Mouse (Mus musculus) myocyte (in vitro differentiated cells): ENCODE measurements at regions not wholly inside any gene's neighbourhood (a gene's known extent, or its start where the extent isn't known, plus 50 kb on each side); places are given as distances from the start of the nearest gene placed in this dataset.

Source experiments
- H3K27me3 ChIP-seq: one replicate; pipeline ENCODE4 v1.6.1; 2011; ENCODE audit not compliant: control insufficient read depth, insufficient read depth, insufficient read length
- H3K36me3 ChIP-seq: one replicate; pipeline ENCODE4 v1.6.1; 2011; ENCODE audit not compliant: control insufficient read depth, insufficient read depth
- H3K4me2 ChIP-seq: one replicate; pipeline ENCODE4 v1.6.1; 2011; ENCODE audit warnings: low read depth, control low read depth
- H3K4me3 ChIP-seq: one replicate; pipeline ENCODE4 v1.5.1; 2011; ENCODE audit warnings: mild to moderate bottlenecking, control low read depth, moderate library complexity
- H3K79me2 ChIP-seq: one replicate; pipeline ENCODE4 v1.6.1; 2011; ENCODE audit not compliant: control insufficient read depth, insufficient read depth
- H3ac ChIP-seq: one replicate; pipeline ENCODE4 v1.6.1; 2011; ENCODE audit not compliant: control insufficient read depth, insufficient read length
- CEBPB ChIP-seq: IDR thresholded peaks from 2 replicates; pipeline ENCODE4 v1.6.1; 2011; ENCODE audit warnings: mild to moderate bottlenecking, moderate library complexity; ENCODE audit not compliant: poor library complexity, insufficient read depth, severe bottlenecking
- E2F4 ChIP-seq: IDR thresholded peaks from one replicate; pipeline ENCODE4 v1.6.1; 2011; ENCODE audit warnings: mild to moderate bottlenecking, control low read depth, moderate library complexity; ENCODE audit not compliant: insufficient read depth
- MAX ChIP-seq: IDR thresholded peaks from one replicate; pipeline ENCODE4 v1.6.1; 2011; ENCODE audit warnings: low read depth, mild to moderate bottlenecking, control low read depth
- MYOD1 ChIP-seq, 3 experiments: IDR thresholded peaks; one replicate each; pipeline ENCODE4 v1.6.1; 2011; ENCODE audit warnings: control low read depth in 2 of 3, low read depth in 2 of 3, mild to moderate bottlenecking in 2 of 3, moderate library complexity in 1 of 3; ENCODE audit not compliant: insufficient read length in 2 of 3, control insufficient read depth in 1 of 3
- MYOG ChIP-seq, 3 experiments: IDR thresholded peaks; one replicate each; pipeline ENCODE4 v1.6.1; 2011; ENCODE audit warnings: control low read depth in 2 of 3, low read depth in 2 of 3, mild to moderate bottlenecking in 2 of 3; ENCODE audit not compliant: insufficient read length in 2 of 3, control insufficient read depth in 1 of 3, insufficient read depth in 1 of 3
- POLR2A ChIP-seq: IDR thresholded peaks from one replicate; pipeline ENCODE4 v1.6.1; 2011; ENCODE audit warnings: low read depth, mild to moderate bottlenecking, control low read depth, moderate library complexity; ENCODE audit not compliant: insufficient read length
- POLR2AphosphoS2 ChIP-seq: IDR thresholded peaks from one replicate; pipeline ENCODE4 v1.6.1; 2011; ENCODE audit warnings: low read depth, control low read depth; ENCODE audit not compliant: insufficient read length
- REST ChIP-seq: IDR thresholded peaks from one replicate; pipeline ENCODE4 v1.6.1; 2011; ENCODE audit warnings: mild to moderate bottlenecking, control low read depth, moderate library complexity; ENCODE audit not compliant: insufficient read depth, insufficient read length
- SRF ChIP-seq: IDR thresholded peaks from one replicate; pipeline ENCODE4 v1.6.1; 2011; ENCODE audit warnings: low read depth; ENCODE audit not compliant: control insufficient read depth, insufficient read length
- TCF12 ChIP-seq: IDR thresholded peaks from one replicate; pipeline ENCODE4 v1.6.1; 2011; ENCODE audit warnings: mild to moderate bottlenecking, control low read depth; ENCODE audit not compliant: poor library complexity, insufficient read depth, severe bottlenecking
- TCF3 ChIP-seq: IDR thresholded peaks from one replicate; pipeline ENCODE4 v1.6.1; 2011; ENCODE audit warnings: low read depth, control low read depth; ENCODE audit not compliant: insufficient read length
- USF1 ChIP-seq: IDR thresholded peaks from one replicate; pipeline ENCODE4 v1.6.1; 2011; ENCODE audit warnings: low read depth, mild to moderate bottlenecking, control low read depth, moderate library complexity

GRCm38 (mm10) chr13:46059870-46060269 lies 95.1 kb upstream of the Atxn1 start:
- Histone ChIP-seq H3ac (no peak overlapping the region), H3K4me3 (no peak overlapping the region), H3K36me3 (no peaks in the 10 kb centered on the region), H3K27me3 (peaks cover 4% of the 10 kb centered on the region), H3K4me2 (no peak overlapping the region), H3K79me2 (no peaks in the 10 kb centered on the region)
- TF ChIP-seq CEBPB: no peak
- TF ChIP-seq TCF3: no peak
- TF ChIP-seq SRF: no peak
- no peak for TF ChIP-seq E2F4
- no peak for TF ChIP-seq USF1

GRCm38 (mm10) chr13:46058862-46059261 lies 94.1 kb upstream of the Atxn1 start:
- Histone ChIP-seq H3ac (no peak overlapping the region), H3K4me2 (no peak overlapping the region), H3K27me3 (peaks cover 4% of the 10 kb centered on the region)

GRCm38 (mm10) chr13:46058341-46058740 lies 93.5 kb upstream of the Atxn1 start:
- no peak overlapping the region for H3K4me2 ChIP-seq
- no peak overlapping the region for H3ac ChIP-seq
- H3K4me3 ChIP-seq: no peak overlapping the region
- TF ChIP-seq POLR2A (no peak), CEBPB (no peak), POLR2AphosphoS2 (no peak), TCF3 (no peak), SRF (no peak), REST (no peak), USF1 (no peak), E2F4 (no peak), MYOG (IDR thresholded peaks at IDR 0.05; ENCODE audit: control insufficient read depth in 1 of 3, insufficient read depth in 1 of 3, insufficient read length in 2 of 3, low read depth in 2 of 3) (no peak), MYOD1 (IDR thresholded peaks at IDR 0.05; ENCODE audit: control insufficient read depth in 1 of 3, insufficient read length in 2 of 3, low read depth in 2 of 3) (no peak), MAX (no peak)
- peaks cover 4% of the 10 kb centered on the region for H3K27me3 ChIP-seq
- H3K79me2 ChIP-seq: no peaks in the 10 kb centered on the region
- no peaks in the 10 kb centered on the region for H3K36me3 ChIP-seq

More at GRCm38 (mm10) chr13:46058862-46059261, 94.1 kb upstream of the Atxn1 start:
- Histone ChIP-seq H3K4me3 (no peak overlapping the region), H3K79me2 (no peaks in the 10 kb centered on the region), H3K36me3 (no peaks in the 10 kb centered on the region)
- no peak for TF ChIP-seq MYOG (IDR thresholded peaks at IDR 0.05; ENCODE audit: control insufficient read depth in 1 of 3, insufficient read depth in 1 of 3, insufficient read length in 2 of 3, low read depth in 2 of 3)
- TF ChIP-seq USF1: no peak
- TF ChIP-seq TCF3: no peak
- no peak for TF ChIP-seq TCF12
- TF ChIP-seq POLR2AphosphoS2: no peak
- TF ChIP-seq E2F4: no peak
- TF ChIP-seq CEBPB: no peak
- no peak for TF ChIP-seq MYOD1 (IDR thresholded peaks at IDR 0.05; ENCODE audit: control insufficient read depth in 1 of 3, insufficient read length in 2 of 3, low read depth in 2 of 3)
- no peak for TF ChIP-seq MAX
- TF ChIP-seq POLR2A: no peak
- no peak for TF ChIP-seq REST
- no peak for TF ChIP-seq SRF

GRCm38 (mm10) chr13:46055410-46055809 lies 90.6 kb upstream of the Atxn1 start:
- no peak overlapping the region for H3K4me2 ChIP-seq
- H3K36me3 ChIP-seq: no peaks in the 10 kb centered on the region
- H3K79me2 ChIP-seq: no peaks in the 10 kb centered on the region
- H3K4me3 ChIP-seq: no peak overlapping the region
- TF ChIP-seq MAX: no peak
- no peak for TF ChIP-seq MYOG (IDR thresholded peaks at IDR 0.05; ENCODE audit: control insufficient read depth in 1 of 3, insufficient read depth in 1 of 3, insufficient read length in 2 of 3, low read depth in 2 of 3)
- no peak for TF ChIP-seq USF1
- no peak for TF ChIP-seq MYOD1 (IDR thresholded peaks at IDR 0.05; ENCODE audit: control insufficient read depth in 1 of 3, insufficient read length in 2 of 3, low read depth in 2 of 3)
- TF ChIP-seq CEBPB: no peak
- TF ChIP-seq POLR2AphosphoS2: no peak
- TF ChIP-seq TCF3: no peak
- no peak for TF ChIP-seq SRF
- no peak for TF ChIP-seq POLR2A
- TF ChIP-seq TCF12: no peak
- TF ChIP-seq E2F4: no peak
- TF ChIP-seq REST: no peak
- no peak overlapping the region for H3ac ChIP-seq
- peaks cover 4% of the 10 kb centered on the region for H3K27me3 ChIP-seq

- H3K4me3 ChIP-seq: no peak overlapping the region
- H3K4me2 ChIP-seq: no peak overlapping the region
- H3ac ChIP-seq: no peak overlapping the region
- TF ChIP-seq POLR2AphosphoS2 (no peak), MYOG (IDR thresholded peaks at IDR 0.05; ENCODE audit: control insufficient read depth in 1 of 3, insufficient read depth in 1 of 3, insufficient read length in 2 of 3, low read depth in 2 of 3) (no peak), USF1 (no peak), TCF3 (no peak), SRF (no peak), MYOD1 (IDR thresholded peaks at IDR 0.05; ENCODE audit: control insufficient read depth in 1 of 3, insufficient read length in 2 of 3, low read depth in 2 of 3) (no peak), REST (no peak), CEBPB (no peak), TCF12 (no peak), E2F4 (no peak), POLR2A (no peak), MAX (no peak)
- no peaks in the 10 kb centered on the region for H3K27me3 ChIP-seq
- no peaks in the 10 kb centered on the region for H3K36me3 ChIP-seq
- no peaks in the 10 kb centered on the region for H3K79me2 ChIP-seq
These were observed 78.8 kb upstream of the Atxn1 start for GRCm38 (mm10) chr13:46043568-46043967.
